Mouse (Mus musculus): ENCODE measurements around the gene Hyal2. TPM values are rescaled to one million over a fixed set of nuclear protein-coding genes. Genes with fewer than 3 reads are reported as not detected.

Hyal2 gene
- polyA plus RNA-seq (2014; fragmentation: Illumina TruSeq; extraction: RNeasy Lipid Tissue Mini Kit (QIAGEN cat#74804); ENCODE audit: low read depth, low replicate concordance) = 1.8 TPM

DNA sequence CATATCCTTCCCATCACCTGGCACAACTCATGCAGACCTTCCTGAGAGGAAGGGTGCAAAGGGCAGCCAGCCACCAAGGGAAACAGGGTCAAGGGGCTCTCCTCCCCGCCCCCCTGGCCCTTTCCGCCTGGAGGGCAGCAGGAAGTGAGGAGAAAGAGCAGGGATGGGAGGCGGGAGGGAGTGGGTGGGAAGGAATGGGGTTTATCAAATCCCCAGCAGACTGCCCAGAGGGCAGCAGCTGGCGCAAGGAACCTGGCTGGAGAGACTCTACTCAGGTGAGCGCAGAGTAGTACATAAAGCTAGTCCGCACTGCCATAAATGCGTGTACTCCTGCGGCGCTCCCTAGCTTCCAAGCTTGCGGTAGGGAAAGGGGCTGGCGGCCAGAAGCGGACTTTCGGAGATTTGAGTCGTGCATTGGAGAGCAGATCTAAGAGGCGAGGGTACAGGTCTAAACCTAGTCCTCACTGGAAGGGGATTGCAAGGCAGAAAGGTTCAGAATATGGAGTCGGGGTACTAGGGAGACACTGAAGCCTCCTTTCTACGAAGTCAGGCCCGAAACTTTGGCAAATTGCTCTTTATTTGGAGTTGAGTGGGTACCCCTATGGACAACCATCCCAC, at the start of gene Hyal2:
Gene Hyal2 (plus strand): TSS at position 244 of the 618 bp plus-strand sequence.

DNA sequence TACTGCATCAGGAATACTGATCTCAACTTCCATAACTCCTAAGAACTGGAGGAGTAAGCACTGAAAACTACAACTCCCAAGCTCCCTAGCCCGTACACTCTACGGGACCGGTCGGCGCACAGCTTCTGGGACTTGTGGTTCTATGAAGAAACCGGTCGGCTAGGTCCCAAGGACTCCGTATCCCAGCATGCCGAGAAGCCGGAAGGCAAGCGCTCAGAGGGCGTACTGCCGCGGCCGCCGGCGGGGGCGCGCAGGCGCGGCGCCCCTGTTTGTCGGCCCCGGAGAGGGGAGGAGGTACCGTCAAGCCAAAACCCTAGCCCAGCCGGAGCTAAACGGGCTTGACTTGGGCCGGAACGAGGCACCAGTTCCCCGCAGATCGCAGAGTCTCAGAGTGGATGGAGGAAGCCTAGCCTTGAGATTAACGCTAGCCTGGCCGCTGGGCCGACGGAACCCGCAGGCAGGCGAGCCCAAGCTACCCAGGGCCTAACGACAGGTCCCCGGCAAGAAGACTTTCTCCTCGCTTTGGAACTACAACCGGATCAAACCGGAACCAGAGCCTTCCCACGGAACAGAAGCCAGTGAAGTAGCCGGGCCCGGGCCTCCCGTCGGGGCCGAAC, 33.8 kb upstream of the Hyal2 start, which contains the start of gene Tmem115:
Gene Tmem115 (plus strand): TSS at position 155 of the 617 bp plus-strand sequence.

DNA sequence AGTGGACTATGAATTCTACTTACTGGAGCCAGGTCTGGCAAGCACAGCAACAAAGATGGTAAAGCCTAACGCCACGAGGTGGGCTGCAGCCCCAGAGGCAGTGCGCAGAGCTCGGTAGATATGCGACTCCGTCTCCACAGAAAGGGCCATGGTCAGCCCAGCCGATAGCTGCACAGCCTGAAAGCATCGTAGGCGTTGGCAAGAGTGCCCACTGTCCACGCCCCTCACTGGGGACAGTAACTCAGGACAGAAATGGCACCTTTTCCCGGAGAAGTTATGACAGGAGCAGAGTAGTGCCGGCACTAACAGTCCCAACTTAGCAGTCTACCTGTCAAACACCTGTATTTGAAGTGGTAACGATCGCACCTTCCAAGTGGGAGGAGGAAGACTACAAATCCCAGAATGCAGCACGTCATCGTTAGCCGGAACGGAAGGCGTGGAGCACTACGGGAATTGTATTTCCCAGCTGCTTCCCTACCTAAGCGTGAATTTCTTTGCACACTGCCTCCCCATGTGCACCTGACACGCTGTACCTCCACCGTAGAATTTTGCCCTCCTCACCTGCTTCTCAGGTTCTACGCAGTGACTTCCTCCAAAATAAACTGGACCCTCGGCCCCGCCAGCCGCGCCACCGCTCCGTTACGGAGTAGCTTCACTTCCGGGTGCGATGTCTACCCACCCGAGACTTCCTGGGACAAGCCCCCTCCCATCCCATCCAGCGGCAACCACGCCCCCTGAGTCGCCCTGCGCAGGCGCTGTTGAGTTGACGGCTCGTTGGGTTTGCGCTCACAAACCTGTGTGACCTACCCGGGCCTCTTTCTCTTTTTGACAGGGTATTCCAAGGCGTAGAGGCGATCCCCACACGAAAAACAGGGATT, 26.0 kb upstream of the Hyal2 start, which contains the start of the genes Cyb561d2 and Nprl2:
Gene Cyb561d2 (minus strand): TSS at position 720 of the 878 bp plus-strand sequence.
Gene Nprl2 (plus strand): TSS at position 753 of the 878 bp plus-strand sequence.

DNA sequence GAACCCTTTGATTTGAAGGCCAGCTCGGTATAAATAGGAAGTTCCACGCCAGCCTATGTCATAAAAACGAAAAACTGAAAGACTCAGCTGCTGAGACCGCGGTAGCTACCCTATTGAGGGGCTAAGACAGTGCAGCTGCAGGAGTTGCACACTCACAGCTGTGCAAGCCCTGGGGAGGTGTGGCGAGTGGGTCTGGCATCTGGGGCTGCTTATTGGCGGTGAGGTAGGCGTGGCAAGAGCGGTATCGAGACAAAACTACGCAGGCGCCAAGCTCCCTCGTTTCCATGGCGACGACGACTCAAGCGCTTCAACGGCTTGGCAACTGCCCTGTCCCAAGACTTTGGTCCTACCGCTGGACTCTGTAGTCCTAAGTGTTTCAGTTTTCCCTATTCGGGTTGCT, 20.7 kb upstream of the Hyal2 start, which contains the start of gene Zmynd10:
Gene Zmynd10 (plus strand): TSS at position 273 of the 400 bp plus-strand sequence.

DNA sequence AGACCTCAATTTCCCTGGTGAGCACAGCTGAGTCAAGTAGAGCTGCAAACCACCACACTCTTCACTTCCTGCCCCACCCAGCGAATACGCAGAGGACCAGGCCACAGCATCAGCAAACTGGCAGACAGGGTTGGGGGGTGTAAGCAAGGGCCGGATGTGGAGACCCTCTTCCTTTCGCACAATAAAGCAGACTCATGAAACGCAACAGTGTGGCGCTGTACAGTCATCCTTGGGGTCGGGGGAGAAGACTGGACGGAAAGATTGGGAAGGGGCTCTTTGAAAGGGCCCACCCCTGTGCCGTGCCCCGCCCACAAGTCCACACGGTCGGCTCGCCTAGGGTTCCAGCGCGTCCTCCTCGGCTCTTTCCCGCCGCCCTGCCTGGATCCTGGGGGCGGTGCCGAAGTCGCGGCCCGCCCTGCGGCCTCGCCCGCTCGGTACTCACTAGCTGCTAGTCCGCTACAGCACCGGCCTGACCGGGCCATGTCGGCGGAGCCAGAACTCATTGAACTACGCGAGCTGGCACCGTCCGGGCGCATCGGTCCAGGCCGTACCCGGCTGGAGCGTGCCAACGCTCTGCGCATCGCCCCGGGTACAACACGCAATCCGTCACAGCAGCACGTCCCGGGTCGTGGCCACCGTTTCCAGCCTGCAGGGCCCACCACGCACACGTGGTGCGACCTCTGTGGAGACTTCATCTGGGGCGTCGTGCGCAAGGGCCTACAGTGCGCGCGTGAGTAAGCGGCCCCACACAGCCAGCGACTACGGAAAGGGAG, 16.4 kb upstream of the Hyal2 start, which contains the start of gene Rassf1:
Gene Rassf1 (plus strand): TSS at position 439 of the 773 bp plus-strand sequence.

DNA sequence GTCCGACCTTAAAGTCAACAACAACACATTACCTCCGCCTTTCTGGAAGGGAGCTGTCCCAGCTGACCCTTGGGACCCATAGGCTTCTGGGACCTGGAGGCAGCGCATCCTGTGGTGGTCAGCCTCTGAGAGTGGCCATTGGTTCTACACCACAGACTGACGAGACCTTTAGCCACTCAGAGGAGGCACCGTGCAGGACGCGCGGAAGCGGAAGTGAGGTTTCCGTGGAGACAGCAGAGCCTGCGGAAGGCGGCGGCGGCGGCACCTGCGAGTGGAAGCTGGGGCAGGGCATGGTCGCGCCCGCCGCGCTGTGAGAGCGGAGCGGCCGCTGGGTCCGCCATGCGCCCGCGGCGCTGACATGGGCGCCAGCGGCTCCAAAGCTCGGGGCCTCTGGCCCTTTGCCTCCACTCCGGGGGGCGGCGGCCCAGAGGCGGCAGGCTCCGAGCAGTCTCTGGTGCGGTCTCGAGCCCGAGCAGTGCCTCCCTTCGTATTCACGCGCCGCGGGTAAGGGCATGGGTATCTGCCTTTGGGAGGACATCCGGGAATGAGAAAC, 4.6 kb upstream of the Hyal2 start, which contains the start of gene Tusc2:
Gene Tusc2 (plus strand): TSS at position 227 of the 553 bp plus-strand sequence.

DNA sequence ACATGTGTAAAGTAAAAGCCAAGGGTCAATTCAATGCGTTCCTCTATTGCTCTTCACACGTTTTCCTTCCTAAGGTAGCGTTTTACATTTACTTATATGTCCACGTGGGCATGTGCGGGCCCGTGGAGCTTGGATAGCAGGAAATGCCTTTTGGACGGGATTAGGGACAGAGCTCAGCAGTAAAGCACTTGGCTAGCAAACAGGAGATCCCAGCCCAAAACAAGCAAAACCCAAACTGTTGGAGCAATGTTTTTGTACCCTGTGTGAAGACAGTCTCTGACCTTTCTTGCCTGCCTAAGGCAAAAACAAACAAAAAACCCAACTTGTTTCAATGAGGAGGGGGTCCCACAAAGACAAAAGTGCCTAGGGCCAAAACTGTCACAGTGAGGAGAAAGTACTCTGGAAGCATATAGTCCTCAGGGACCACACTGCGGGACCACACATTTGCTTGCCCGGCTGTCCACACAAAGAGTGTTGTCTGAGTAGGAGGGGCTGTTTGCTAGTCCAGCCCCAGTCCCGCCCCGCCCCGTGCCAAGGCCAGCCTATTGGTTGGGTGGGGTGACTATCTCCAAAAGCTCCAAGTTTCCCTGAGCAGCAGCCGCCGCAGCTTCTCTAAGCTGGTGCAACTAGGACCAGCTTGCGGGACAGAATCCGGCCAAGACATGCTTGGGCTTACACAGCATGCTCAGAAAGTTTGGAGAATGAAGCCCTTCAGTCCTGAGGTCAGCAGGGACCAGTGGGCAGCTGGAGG, 8.8 kb downstream of the Hyal2 start, which contains the start of gene Hyal1:
Gene Hyal1 (plus strand): TSS at position 571 of the 751 bp plus-strand sequence.

DNA sequence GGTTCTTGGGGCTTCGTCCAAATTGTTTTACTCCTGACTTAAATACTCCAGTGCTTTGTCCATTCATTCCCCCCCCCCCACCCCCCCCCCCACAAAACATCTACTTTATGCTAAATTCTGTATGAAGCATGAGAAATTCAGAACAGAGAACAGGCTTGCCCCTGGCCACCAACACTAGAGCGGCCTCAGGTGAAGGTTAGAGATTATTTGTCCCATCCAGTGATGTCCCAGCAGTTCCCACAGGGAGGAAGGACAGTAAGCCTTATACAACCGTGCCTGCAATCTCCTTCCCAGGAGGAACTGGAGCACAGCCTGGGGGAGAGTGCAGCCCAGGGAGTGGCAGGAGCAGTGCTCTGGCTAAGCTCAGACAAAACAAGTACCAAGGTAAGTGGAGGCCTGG, 10.8 kb downstream of the Hyal2 start, which contains the start of gene Naa80:
Gene Naa80 (plus strand): TSS at position 301 of the 400 bp plus-strand sequence.

DNA sequence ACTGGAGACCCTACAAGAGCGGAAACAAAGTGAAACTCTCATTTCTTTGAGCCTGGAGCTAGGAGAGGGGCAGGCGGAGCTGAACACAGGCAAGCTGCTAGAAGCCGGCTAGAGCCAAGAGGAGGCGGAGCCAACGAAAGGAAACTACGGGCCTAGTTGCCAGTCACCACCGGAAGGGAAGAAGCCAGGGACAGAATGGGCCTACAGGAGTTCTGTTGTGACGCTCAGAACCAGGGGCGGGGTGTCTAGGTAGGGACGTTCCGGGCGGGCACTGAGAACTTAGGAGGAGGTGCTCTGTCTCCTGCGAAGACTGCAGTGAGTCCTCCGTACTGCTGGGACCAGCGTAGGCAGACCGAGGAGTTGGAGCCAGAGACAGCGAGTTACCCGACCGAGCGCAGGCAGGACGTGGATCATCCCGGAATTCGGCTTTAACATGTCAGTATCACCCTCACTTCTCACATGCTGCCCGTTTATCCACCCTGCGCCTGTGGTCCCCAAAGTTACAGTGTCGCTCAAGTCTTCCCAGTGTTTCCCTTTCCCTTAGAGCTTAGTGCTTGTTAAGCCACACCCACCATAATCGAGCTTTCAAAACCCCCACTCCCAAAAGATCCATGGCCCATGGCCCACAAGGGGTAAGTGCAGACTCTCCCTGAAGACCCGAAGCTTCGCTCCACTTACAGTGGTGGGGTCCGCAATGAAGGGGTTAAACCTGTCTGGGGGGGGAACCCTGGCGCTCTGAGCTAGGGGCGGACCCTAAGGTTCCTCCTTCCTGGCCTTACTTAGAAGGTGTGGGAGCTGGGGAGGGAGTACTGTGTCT, 13.0 kb downstream of the Hyal2 start, which contains the start of gene Hyal3:
Gene Hyal3 (plus strand): TSS at position 318 of the 817 bp plus-strand sequence.

DNA sequence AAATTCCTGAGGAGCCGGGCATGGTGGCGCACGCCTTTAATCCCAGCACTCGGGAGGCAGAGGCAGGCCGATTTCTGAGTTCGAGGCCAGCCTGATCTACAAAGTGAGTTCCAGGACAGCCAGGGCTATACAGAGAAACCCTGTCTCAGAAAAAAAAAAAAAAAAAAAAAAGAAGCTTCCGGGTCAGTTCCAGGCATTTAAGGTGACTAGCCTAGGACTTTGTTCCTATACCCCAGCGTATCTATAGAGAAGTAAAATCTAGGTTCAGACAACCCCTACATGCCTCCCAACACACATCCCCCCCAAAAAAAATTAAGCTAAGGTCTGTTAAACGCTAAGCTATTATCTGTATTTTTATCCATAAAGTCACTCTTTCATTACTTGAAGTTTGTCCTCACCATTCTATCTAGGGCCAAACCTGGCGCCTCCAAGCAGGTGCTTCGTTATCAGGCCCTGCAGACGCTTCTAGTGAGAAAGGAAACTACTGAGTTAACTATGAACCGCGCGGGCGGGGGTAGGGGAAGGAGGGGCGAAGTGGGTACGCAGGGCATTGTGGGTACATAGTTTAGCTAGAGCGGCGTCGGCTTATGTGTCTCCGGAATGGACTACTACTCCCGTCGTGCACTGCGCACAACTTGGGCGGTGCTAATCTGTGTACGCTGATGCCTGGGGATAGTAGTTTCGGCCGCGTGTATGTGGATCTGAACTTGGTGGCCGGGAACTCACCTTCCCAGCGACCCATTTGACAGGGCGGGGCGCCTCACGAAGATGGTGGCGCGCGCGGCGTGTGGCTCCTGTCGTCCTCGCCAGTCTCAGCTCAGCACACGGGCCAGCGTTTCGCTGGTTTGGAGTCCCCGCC, 19.5 kb downstream of the Hyal2 start, which contains the start of gene Ifrd2:
Gene Ifrd2 (plus strand): TSS at position 669 of the 859 bp plus-strand sequence.

DNA sequence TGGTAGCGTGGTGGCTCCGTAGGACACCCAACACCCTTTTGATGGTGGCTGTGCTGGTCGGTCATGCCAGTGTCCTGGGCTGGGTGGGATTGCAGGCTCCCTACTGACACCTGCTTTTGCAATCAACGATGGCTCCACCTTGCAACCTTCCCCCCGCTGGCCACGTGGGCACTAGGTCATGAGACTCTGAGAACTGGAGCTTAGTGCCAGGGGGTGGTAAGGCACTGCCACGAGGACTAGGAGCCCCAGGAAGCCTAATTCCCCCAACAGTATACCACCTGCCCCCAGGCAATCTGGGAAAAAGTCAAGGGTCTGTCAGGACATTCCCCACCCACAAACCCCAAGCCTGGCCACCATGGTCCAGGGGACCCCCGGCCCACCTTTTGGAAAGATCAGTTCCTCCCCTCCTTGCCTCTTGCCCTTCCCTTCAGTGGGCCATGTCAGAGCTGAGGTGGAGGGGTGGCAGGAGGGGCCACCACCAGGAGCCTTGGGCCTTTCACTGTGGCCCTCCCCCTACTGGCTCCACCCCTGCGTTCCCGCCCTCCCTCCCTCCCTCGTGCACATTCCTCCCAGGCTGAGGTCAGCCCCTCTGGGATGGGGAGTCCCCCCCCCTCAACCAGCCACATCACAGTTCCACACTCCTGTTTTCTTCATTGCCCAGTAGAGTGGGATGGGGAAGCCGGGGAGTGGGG, 41.1 kb downstream of the Hyal2 start, which contains the start of gene Sema3b:
Gene Sema3b (minus strand): TSS at position 489 of the 692 bp plus-strand sequence.

Other genes with a start within 250 kb of the Hyal2 start
- gene Hemk1, start 229.6 kb upstream of the Hyal2 start, polyA plus RNA-seq (2014; fragmentation: Illumina TruSeq; extraction: RNeasy Lipid Tissue Mini Kit (QIAGEN cat#74804); ENCODE audit: low read depth, low replicate concordance) = 1.9 TPM
- gene 6430571L13Rik, start 227.3 kb upstream of the Hyal2 start, polyA plus RNA-seq (2014; fragmentation: Illumina TruSeq; extraction: RNeasy Lipid Tissue Mini Kit (QIAGEN cat#74804); ENCODE audit: low read depth, low replicate concordance) = 0.28 TPM
- gene Cacna2d2, start 168.3 kb upstream of the Hyal2 start, polyA plus RNA-seq (2014; fragmentation: Illumina TruSeq; extraction: RNeasy Lipid Tissue Mini Kit (QIAGEN cat#74804); ENCODE audit: low read depth, low replicate concordance) = not detected
- gene Tmem115, start 34.0 kb upstream of the Hyal2 start, polyA plus RNA-seq (2014; fragmentation: Illumina TruSeq; extraction: RNeasy Lipid Tissue Mini Kit (QIAGEN cat#74804); ENCODE audit: low read depth, low replicate concordance) = 0.20 TPM
- gene Cyb561d2, start 25.8 kb upstream of the Hyal2 start, polyA plus RNA-seq (2014; fragmentation: Illumina TruSeq; extraction: RNeasy Lipid Tissue Mini Kit (QIAGEN cat#74804); ENCODE audit: low read depth, low replicate concordance) = 7.2 TPM
- 1.6 TPM for gene Nprl2, start 25.7 kb upstream of the Hyal2 start, polyA plus RNA-seq (2014; fragmentation: Illumina TruSeq; extraction: RNeasy Lipid Tissue Mini Kit (QIAGEN cat#74804); ENCODE audit: low read depth, low replicate concordance)
- gene Zmynd10, start 20.6 kb upstream of the Hyal2 start, polyA plus RNA-seq (2014; fragmentation: Illumina TruSeq; extraction: RNeasy Lipid Tissue Mini Kit (QIAGEN cat#74804); ENCODE audit: low read depth, low replicate concordance) = 0.81 TPM
- gene Rassf1, start 16.4 kb upstream of the Hyal2 start, polyA plus RNA-seq (2014; fragmentation: Illumina TruSeq; extraction: RNeasy Lipid Tissue Mini Kit (QIAGEN cat#74804); ENCODE audit: low read depth, low replicate concordance) = 8.6 TPM
- 24.5 TPM for gene Tusc2, start 4.7 kb upstream of the Hyal2 start, polyA plus RNA-seq (2014; fragmentation: Illumina TruSeq; extraction: RNeasy Lipid Tissue Mini Kit (QIAGEN cat#74804); ENCODE audit: low read depth, low replicate concordance)
- gene Hyal1, start 9.0 kb downstream of the Hyal2 start, polyA plus RNA-seq (2014; fragmentation: Illumina TruSeq; extraction: RNeasy Lipid Tissue Mini Kit (QIAGEN cat#74804); ENCODE audit: low read depth, low replicate concordance) = 3.0 TPM
- gene Naa80, start 10.9 kb downstream of the Hyal2 start, polyA plus RNA-seq (2014; fragmentation: Illumina TruSeq; extraction: RNeasy Lipid Tissue Mini Kit (QIAGEN cat#74804); ENCODE audit: low read depth, low replicate concordance) = 2.0 TPM
- 0.24 TPM for gene Hyal3, start 12.9 kb downstream of the Hyal2 start, polyA plus RNA-seq (2014; fragmentation: Illumina TruSeq; extraction: RNeasy Lipid Tissue Mini Kit (QIAGEN cat#74804); ENCODE audit: low read depth, low replicate concordance)
- gene Ifrd2, start 19.7 kb downstream of the Hyal2 start, polyA plus RNA-seq (2014; fragmentation: Illumina TruSeq; extraction: RNeasy Lipid Tissue Mini Kit (QIAGEN cat#74804); ENCODE audit: low read depth, low replicate concordance) = 33.1 TPM
- 2.6 TPM for gene Sema3b, start 41.3 kb downstream of the Hyal2 start, polyA plus RNA-seq (2014; fragmentation: Illumina TruSeq; extraction: RNeasy Lipid Tissue Mini Kit (QIAGEN cat#74804); ENCODE audit: low read depth, low replicate concordance)
- 18.2 TPM for gene Gnai2, start 67.4 kb downstream of the Hyal2 start, polyA plus RNA-seq (2014; fragmentation: Illumina TruSeq; extraction: RNeasy Lipid Tissue Mini Kit (QIAGEN cat#74804); ENCODE audit: low read depth, low replicate concordance)
- 1.4 TPM for gene Slc38a3, start 101.6 kb downstream of the Hyal2 start, polyA plus RNA-seq (2014; fragmentation: Illumina TruSeq; extraction: RNeasy Lipid Tissue Mini Kit (QIAGEN cat#74804); ENCODE audit: low read depth, low replicate concordance)
- not detected for gene Gnat1, start 111.8 kb downstream of the Hyal2 start, polyA plus RNA-seq (2014; fragmentation: Illumina TruSeq; extraction: RNeasy Lipid Tissue Mini Kit (QIAGEN cat#74804); ENCODE audit: low read depth, low replicate concordance)
- gene Sema3f, start 142.5 kb downstream of the Hyal2 start, polyA plus RNA-seq (2014; fragmentation: Illumina TruSeq; extraction: RNeasy Lipid Tissue Mini Kit (QIAGEN cat#74804); ENCODE audit: low read depth, low replicate concordance) = 1.9 TPM
- gene Rbm5, start 203.1 kb downstream of the Hyal2 start, polyA plus RNA-seq (2014; fragmentation: Illumina TruSeq; extraction: RNeasy Lipid Tissue Mini Kit (QIAGEN cat#74804); ENCODE audit: low read depth, low replicate concordance) = 90.8 TPM